Comparison of ENCODE assay signal across 8 mouse cellular contexts in genomic region chr7:25278341-25279075, GRCm38 (mm10). TPM values are rescaled to one million over a fixed set of nuclear protein-coding genes. Genes with fewer than 3 reads are reported as not detected.
A peak's percentile ranks its signal among the peaks of the same experiment; 100 is the strongest.
DNase-seq lines count a peak whose midpoint lies in the region; ATAC-seq and TF ChIP-seq lines count a peak whose summit lies in the region.

No protein-coding gene starts in this region.

- no peak for TF ChIP-seq CTCF in G1E (IDR thresholded peaks at IDR 0.05; ENCODE audit: low read depth, low read length)
- peak; percentile 70 for TF ChIP-seq CTCF in forebrain, postnatal 0 days (IDR thresholded peaks at IDR 0.05; ENCODE audit: low read depth)
- TF ChIP-seq CTCF in olfactory bulb, adult 2 months (IDR thresholded peaks at IDR 0.05; ENCODE audit: insufficient read depth, low read depth, low read length) = no peak

- peaks cover 88% of the 10 kb centered on the region for H3K4me1 ChIP-seq in G1E (ENCODE audit: insufficient read depth, low read depth, low read length)
- peaks cover 27% of the 10 kb centered on the region for H3K4me1 ChIP-seq in forebrain, postnatal 0 days (ENCODE audit: insufficient read depth)
- H3K4me1 ChIP-seq in hindbrain, embryonic 10.5 days (replicated peaks) = peaks cover 78% of the 10 kb centered on the region
- H3K4me1 ChIP-seq in lung, embryonic 15.5 days = peaks cover 51% of the 10 kb centered on the region
- H3K4me1 ChIP-seq in olfactory bulb, adult 2 months (ENCODE audit: control insufficient read depth, insufficient read depth, low read length) = peaks cover 45% of the 10 kb centered on the region

- under 1% methylated on average over 55 of the region's 60 CpGs for WGBS in forebrain, postnatal 0 days
- WGBS in hindbrain, embryonic 10.5 days = under 1% methylated on average over 60 of the region's 60 CpGs
- WGBS in lung, embryonic 15.5 days = under 1% methylated on average over 52 of the region's 60 CpGs
- under 1% methylated on average over 59 of the region's 60 CpGs for WGBS in olfactory bulb, adult 2 months

- H3K9me3 ChIP-seq in G1E (replicated peaks) = no peaks in the 10 kb centered on the region
- H3K9me3 ChIP-seq in forebrain, postnatal 0 days (ENCODE audit: low read length) = no peaks in the 10 kb centered on the region
- H3K9me3 ChIP-seq in hindbrain, embryonic 10.5 days = no peaks in the 10 kb centered on the region
- H3K9me3 ChIP-seq in lung, embryonic 15.5 days = no peaks in the 10 kb centered on the region

- H3K27me3 ChIP-seq in G1E (ENCODE audit: insufficient read depth, low read length) = no peaks in the 10 kb centered on the region
- H3K27me3 ChIP-seq in forebrain, postnatal 0 days (ENCODE audit: insufficient read depth, low read length) = no peaks in the 10 kb centered on the region
- no peaks in the 10 kb centered on the region for H3K27me3 ChIP-seq in hindbrain, embryonic 10.5 days (ENCODE audit: insufficient read depth, poor library complexity, severe bottlenecking)
- H3K27me3 ChIP-seq in lung, embryonic 15.5 days = no peaks in the 10 kb centered on the region

- peak overlapping the region; percentile 86 for H3K9ac ChIP-seq in forebrain, postnatal 0 days
- peak overlapping the region; percentile 76 for H3K9ac ChIP-seq in lung, embryonic 15.5 days

- peak overlapping the region; percentile 94 for H3K4me2 ChIP-seq in forebrain, postnatal 0 days (ENCODE audit: low read depth)
- H3K4me2 ChIP-seq in lung, embryonic 15.5 days = peak overlapping the region; percentile 89

- H3K36me3 ChIP-seq in G1E (replicated peaks) = peaks cover 41% of the 10 kb centered on the region
- 0 out of 2 replicates have a peak, but pooled peaks cover 5% of the 10 kb centered on the region for H3K36me3 ChIP-seq in forebrain, postnatal 0 days (ENCODE audit: insufficient read depth)
- H3K36me3 ChIP-seq in hindbrain, embryonic 10.5 days = peaks cover 3% of the 10 kb centered on the region
- H3K36me3 ChIP-seq in lung, embryonic 15.5 days = no peaks in the 10 kb centered on the region

- peak; percentile 38; the same call in 1 of the 2 replicates for TF ChIP-seq POLR2A in olfactory bulb, adult 2 months (IDR thresholded peaks at IDR 0.05; ENCODE audit: insufficient read depth, low read depth, low read length)

- peak overlapping the region; percentile 75 for H3K4me3 ChIP-seq in G1E (ENCODE audit: low read depth, low read length)
- H3K4me3 ChIP-seq in forebrain, postnatal 0 days (ENCODE audit: low read depth, low read length) = peak overlapping the region; percentile 56
- H3K4me3 ChIP-seq in hindbrain, embryonic 10.5 days = peak overlapping the region; percentile 85
- peak overlapping the region; percentile 84 for H3K4me3 ChIP-seq in lung, embryonic 15.5 days
- H3K4me3 ChIP-seq in olfactory bulb, adult 2 months (ENCODE audit: insufficient read depth, low read depth, low read length) = peak overlapping the region; percentile 61

- ATAC-seq in G1E (ENCODE audit: extremely low read depth, insufficient number of reproducible peaks, low FRiP score, poor library complexity, severe bottlenecking) = peak; percentile 56
- ATAC-seq in forebrain, postnatal 0 days = peak; percentile 83
- ATAC-seq in lung, embryonic 15.5 days (ENCODE audit: borderline replicate concordance, extremely low read depth, low FRiP score, low TSS enrichment) = peak; percentile 62

- peak; percentile 90 for DNase-seq in G1E (ENCODE audit: low spot score)
- peak; percentile 93 for DNase-seq in cerebellum, adult 11-12 months
- peak; percentile 96 for DNase-seq in forebrain, postnatal 0 days
- DNase-seq in hindbrain, embryonic 10.5 days (ENCODE audit: low spot score) = peak; percentile 91
- DNase-seq in layer of hippocampus, adult 9-11 months = peak; percentile 92
- DNase-seq in testis, postnatal 14 days (ENCODE audit: low spot score) = peak; percentile 92

- H3K27ac ChIP-seq in forebrain, postnatal 0 days (ENCODE audit: low read depth, low read length) = peak overlapping the region; percentile 99
- peak overlapping the region; percentile 98 for H3K27ac ChIP-seq in hindbrain, embryonic 10.5 days
- peak overlapping the region; percentile 100 for H3K27ac ChIP-seq in lung, embryonic 15.5 days
- peak overlapping the region; percentile 99 for H3K27ac ChIP-seq in olfactory bulb, adult 2 months (ENCODE audit: insufficient read depth, low read depth, low read length)

RNA-seq across cellular contexts. Expression of gene Cic, which starts 11.0 kb away (rescaled TPM):
- total RNA-seq in G1E (2014; fragmentation: Nextera tagmentation) (154 and 160 TPM in 2 replicates), G1E (2017) (32.2 and 36.6 TPM in 2 replicates)
- polyA plus RNA-seq in G1E (2012) = 381 and 382 TPM in 2 replicates
- total RNA-seq in forebrain, postnatal 0 days (2014; rRNA removed) = 119 and 121 TPM in 2 replicates
- 25.4 and 31.3 TPM in 2 replicates for polyA plus RNA-seq in forebrain, postnatal 0 days (2015; fragmentation: Nextera tagmentation; extraction: Ambion mirVana)
- polyA plus RNA-seq in hindbrain, embryonic 10.5 days (2016; fragmentation: Nextera tagmentation; extraction: Ambion mirVana) = 23.2 and 23.5 TPM in 2 replicates
- 29.5 and 30.3 TPM in 2 replicates for polyA plus RNA-seq in lung, embryonic 15.5 days (2015; fragmentation: Nextera tagmentation; extraction: Ambion mirVana)
- 41.9 TPM in 1 of 2 replicates, not detected in the other for polyA plus RNA-seq in olfactory bulb, adult 2 months (2012; ENCODE audit: insufficient read depth, insufficient read length, low replicate concordance, missing spikeins)

RNA-seq across cellular contexts. Expression of gene Pafah1b3, which starts 19.3 kb away (rescaled TPM):
- total RNA-seq in G1E (2014; fragmentation: Nextera tagmentation) (39.0 and 41.3 TPM in 2 replicates), G1E (2017) (76.9 and 94.6 TPM in 2 replicates)
- polyA plus RNA-seq in G1E (2012) = 69.0 and 79.2 TPM in 2 replicates
- total RNA-seq in forebrain, postnatal 0 days (2014; rRNA removed) = 407 and 461 TPM in 2 replicates
- 517 and 583 TPM in 2 replicates for polyA plus RNA-seq in forebrain, postnatal 0 days (2015; fragmentation: Nextera tagmentation; extraction: Ambion mirVana)
- 271 and 384 TPM in 2 replicates for polyA plus RNA-seq in hindbrain, embryonic 10.5 days (2016; fragmentation: Nextera tagmentation; extraction: Ambion mirVana)
- polyA plus RNA-seq in lung, embryonic 15.5 days (2015; fragmentation: Nextera tagmentation; extraction: Ambion mirVana) = 174 and 183 TPM in 2 replicates
- not detected in 2 replicates for polyA plus RNA-seq in olfactory bulb, adult 2 months (2012; ENCODE audit: insufficient read depth, insufficient read length, low replicate concordance, missing spikeins)

RNA-seq across cellular contexts. Expression of gene Prr19, which starts 22.7 kb away (rescaled TPM):
- total RNA-seq in G1E (2014; fragmentation: Nextera tagmentation) (not detected in 2 replicates), G1E (2017) (not detected in 2 replicates)
- 0.07 TPM in 1 of 2 replicates, not detected in the other for polyA plus RNA-seq in G1E (2012)
- total RNA-seq in forebrain, postnatal 0 days (2014; rRNA removed) = 2.1 and 2.5 TPM in 2 replicates
- 2.6 and 3.5 TPM in 2 replicates for polyA plus RNA-seq in forebrain, postnatal 0 days (2015; fragmentation: Nextera tagmentation; extraction: Ambion mirVana)
- 1.2 and 2.1 TPM in 2 replicates for polyA plus RNA-seq in hindbrain, embryonic 10.5 days (2016; fragmentation: Nextera tagmentation; extraction: Ambion mirVana)
- 0.27 and 0.38 TPM in 2 replicates for polyA plus RNA-seq in lung, embryonic 15.5 days (2015; fragmentation: Nextera tagmentation; extraction: Ambion mirVana)
- not detected in 2 replicates for polyA plus RNA-seq in olfactory bulb, adult 2 months (2012; ENCODE audit: insufficient read depth, insufficient read length, low replicate concordance, missing spikeins)

RNA-seq across cellular contexts. Expression of gene Tmem145, which starts 27.4 kb away (rescaled TPM):
- total RNA-seq in G1E (2014; fragmentation: Nextera tagmentation) = not detected in 2 replicates
- not detected in 2 replicates for total RNA-seq in G1E (2017)
- polyA plus RNA-seq in G1E (2012) = not detected in 2 replicates
- total RNA-seq in forebrain, postnatal 0 days (2014; rRNA removed) = 55.9 and 63.2 TPM in 2 replicates
- 46.7 and 68.0 TPM in 2 replicates for polyA plus RNA-seq in forebrain, postnatal 0 days (2015; fragmentation: Nextera tagmentation; extraction: Ambion mirVana)
- polyA plus RNA-seq in hindbrain, embryonic 10.5 days (2016; fragmentation: Nextera tagmentation; extraction: Ambion mirVana) = 2.5 and 9.1 TPM in 2 replicates
- 0.22 and 0.25 TPM in 2 replicates for polyA plus RNA-seq in lung, embryonic 15.5 days (2015; fragmentation: Nextera tagmentation; extraction: Ambion mirVana)
- not detected in 2 replicates for polyA plus RNA-seq in olfactory bulb, adult 2 months (2012; ENCODE audit: insufficient read depth, insufficient read length, low replicate concordance, missing spikeins)

RNA-seq across cellular contexts. Expression of gene Erf, which starts 27.9 kb away (rescaled TPM):
- total RNA-seq in G1E (2014; fragmentation: Nextera tagmentation) (31.5 and 43.4 TPM in 2 replicates), G1E (2017) (6.9 TPM in 2 replicates)
- 97.7 and 117 TPM in 2 replicates for polyA plus RNA-seq in G1E (2012)
- total RNA-seq in forebrain, postnatal 0 days (2014; rRNA removed) = 11.8 and 16.5 TPM in 2 replicates
- polyA plus RNA-seq in forebrain, postnatal 0 days (2015; fragmentation: Nextera tagmentation; extraction: Ambion mirVana) = 3.7 and 4.5 TPM in 2 replicates
- polyA plus RNA-seq in hindbrain, embryonic 10.5 days (2016; fragmentation: Nextera tagmentation; extraction: Ambion mirVana) = 8.0 and 8.6 TPM in 2 replicates
- 18.8 and 20.3 TPM in 2 replicates for polyA plus RNA-seq in lung, embryonic 15.5 days (2015; fragmentation: Nextera tagmentation; extraction: Ambion mirVana)
- not detected in 2 replicates for polyA plus RNA-seq in olfactory bulb, adult 2 months (2012; ENCODE audit: insufficient read depth, insufficient read length, low replicate concordance, missing spikeins)

Comparison
In these comparisons a context has a peak if more than half of its experiments do, and no peak if none do; other contexts are left out.
1. Peak in every context shown above with its lines: DNase-seq, ATAC-seq, H3K4me3 ChIP-seq and H3K27ac ChIP-seq.